Mouse (Mus musculus) G1E (cell line): ENCODE data around the gene Bmi1. TPM values are rescaled to one million over a fixed set of nuclear protein-coding genes. Genes with fewer than 3 reads are reported as not detected.
A peak's percentile ranks its signal among the peaks of the same experiment; 100 is the strongest.

ENCODE experiments used
- ATAC-seq: 2 replicates; pipeline ENCODE4 v1.8.0; 2016; ENCODE audit warnings: mild to moderate bottlenecking; ENCODE audit not compliant: insufficient number of reproducible peaks, poor library complexity, low FRiP score, severe bottlenecking; ENCODE audit errors: extremely low read depth
- DNase-seq: peaks from one replicate; pipeline ENCODE4 v3.0.0; 2012; ENCODE audit warnings: low spot score
- H3K27me3 ChIP-seq: 2 replicates; pipeline ENCODE4 v1.6.1; 2012; ENCODE audit warnings: mild to moderate bottlenecking, low read length, inconsistent platforms; ENCODE audit not compliant: insufficient read depth
- H3K36me3 ChIP-seq: replicated peaks from 2 replicates; pipeline ENCODE3; 2012; ENCODE audit warnings: mild to moderate bottlenecking, inconsistent platforms
- H3K4me1 ChIP-seq: 2 replicates; pipeline ENCODE4 v1.6.1; 2012; ENCODE audit warnings: low read depth, low read length, inconsistent platforms, mixed read lengths; ENCODE audit not compliant: insufficient read depth
- H3K4me3 ChIP-seq: 2 replicates; pipeline ENCODE4 v1.5.1; 2012; ENCODE audit warnings: low read depth, mild to moderate bottlenecking, inconsistent platforms, low read length, moderate library complexity, mixed read lengths
- H3K9me3 ChIP-seq: replicated peaks from 2 replicates; pipeline ENCODE4 v1.6.1; 2012; ENCODE audit warnings: inconsistent platforms
- CTCF ChIP-seq: IDR thresholded peaks from 2 replicates; pipeline ENCODE4 v1.5.1; 2012; ENCODE audit warnings: low read depth, low read length, inconsistent platforms, mixed read lengths
- GATA1 ChIP-seq: IDR thresholded peaks from 2 replicates; pipeline ENCODE4 v1.6.1; 2012; ENCODE audit warnings: borderline replicate concordance, low read length, inconsistent platforms, mixed read lengths
- GATA2 ChIP-seq: IDR thresholded peaks from 2 replicates; pipeline ENCODE4 v1.6.1; 2012; ENCODE audit warnings: low read depth, low read length, inconsistent platforms, borderline replicate concordance
- POLR2AphosphoS5 ChIP-seq: IDR thresholded peaks from 2 replicates; pipeline ENCODE4 v1.6.1; 2012; ENCODE audit warnings: low read depth, low read length, inconsistent platforms; ENCODE audit not compliant: insufficient replicate concordance
- TAL1 ChIP-seq: conservative IDR thresholded peaks from 2 replicates; pipeline ENCODE4 v1.6.1; 2012; ENCODE audit warnings: low read depth, low read length, inconsistent platforms, mixed read lengths
- polyA plus RNA-seq: library from polyadenylated mRNA; stranded (reverse); fragments of >175 nt; gene quantifications from 2 replicates; pipeline ENCODE4 v1.2.3, GENCODE M21; 2012
- total RNA-seq, 2 experiments: library from RNA; stranded (forward) in 1 of 2; stranded (reverse) in 1 of 2; fragments of 200-1000 nt in 1 of 2; fragments of >200 nt in 1 of 2; fragmentation: Nextera tagmentation in 1 of 2; gene quantifications; 2 replicates each; pipeline ENCODE4 v1.2.3; 2014 to 2017

Bmi1 gene
- total and polyA plus RNA-seq, 3 experiments: 45.4 to 165 (median 155) TPM

GRCm38 (mm10) chr2:18690055-18690691 is 13.4 kb downstream of the Bmi1 start:
- H3K4me1 ChIP-seq: peaks cover 49% of the 10 kb centered on the region
- peaks cover 6% of the 10 kb centered on the region for H3K9me3 ChIP-seq
- no peak for ATAC-seq
- H3K36me3 ChIP-seq: no peaks in the 10 kb centered on the region
- TF ChIP-seq POLR2AphosphoS5 (no peak), CTCF (no peak), GATA2 (no peak), GATA1 (no peak), TAL1 (no peak)
- H3K4me3 ChIP-seq: peak overlapping the region; percentile 75
- H3K27me3 ChIP-seq: peaks cover 48% of the 10 kb centered on the region
- DNase-seq: no peak

- H3K4me1 ChIP-seq: peaks cover 55% of the 10 kb centered on the region
- no peak for ATAC-seq
- H3K27me3 ChIP-seq: peaks cover 52% of the 10 kb centered on the region
- H3K4me3 ChIP-seq: peak overlapping the region; percentile 75; the same call in 1 of the 2 replicates
- H3K36me3 ChIP-seq: no peaks in the 10 kb centered on the region
- peaks cover 6% of the 10 kb centered on the region for H3K9me3 ChIP-seq
- no peak for DNase-seq
- TF ChIP-seq GATA2 (no peak), POLR2AphosphoS5 (no peak), CTCF (no peak), GATA1 (no peak), TAL1 (no peak)
Observed at GRCm38 (mm10) chr2:18690756-18691155, 13.9 kb downstream of the Bmi1 start.

- Histone ChIP-seq H3K36me3 (no peaks in the 10 kb centered on the region), H3K27me3 (peaks cover 62% of the 10 kb centered on the region), H3K4me1 (peaks cover 55% of the 10 kb centered on the region), H3K4me3 (no peak overlapping the region), H3K9me3 (peaks cover 6% of the 10 kb centered on the region)
- TF ChIP-seq TAL1: no peak
- TF ChIP-seq GATA1: no peak
- TF ChIP-seq CTCF: no peak
- no peak for TF ChIP-seq POLR2AphosphoS5
- no peak for TF ChIP-seq GATA2
- no peak for ATAC-seq
- no peak for DNase-seq
Observed at GRCm38 (mm10) chr2:18692031-18692430, 15.2 kb downstream of the Bmi1 start.

- no peak for ATAC-seq
- H3K9me3 ChIP-seq: peaks cover 6% of the 10 kb centered on the region
- H3K4me3 ChIP-seq: no peak overlapping the region
- TF ChIP-seq POLR2AphosphoS5: no peak
- no peak for TF ChIP-seq GATA2
- no peak for TF ChIP-seq TAL1
- TF ChIP-seq CTCF: no peak
- TF ChIP-seq GATA1: no peak
- DNase-seq: no peak
- H3K27me3 ChIP-seq: peaks cover 62% of the 10 kb centered on the region
- H3K36me3 ChIP-seq: no peaks in the 10 kb centered on the region
- peaks cover 55% of the 10 kb centered on the region for H3K4me1 ChIP-seq
Observed at GRCm38 (mm10) chr2:18692548-18692947, 15.7 kb downstream of the Bmi1 start.

GRCm38 (mm10) chr2:18693491-18693870 is 16.7 kb downstream of the Bmi1 start:
- no peak for ATAC-seq

GRCm38 (mm10) chr2:18693871-18694610 is 17.2 kb downstream of the Bmi1 start, which contains the start of gene Spag6:
TSS of gene Spag6 (plus strand) at chr2:18694032.
- Histone ChIP-seq H3K4me1 (peaks cover 55% of the 10 kb centered on the region), H3K27me3 (peaks cover 68% of the 10 kb centered on the region), H3K9me3 (peaks cover 5% of the 10 kb centered on the region), H3K36me3 (no peaks in the 10 kb centered on the region), H3K4me3 (peak within 1 kb of the TSS; percentile 80)
- DNase-seq: peak; percentile 62
- ATAC-seq: peak; percentile 64
- no peak for TF ChIP-seq GATA2
- no peak for TF ChIP-seq CTCF
- no peak for TF ChIP-seq POLR2AphosphoS5
- TF ChIP-seq GATA1: no peak
- no peak for TF ChIP-seq TAL1

More at GRCm38 (mm10) chr2:18693491-18693870, 16.7 kb downstream of the Bmi1 start:
- peaks cover 6% of the 10 kb centered on the region for H3K9me3 ChIP-seq
- peak overlapping the region; percentile 80; the same call in 1 of the 2 replicates for H3K4me3 ChIP-seq
- peaks cover 68% of the 10 kb centered on the region for H3K27me3 ChIP-seq
- H3K36me3 ChIP-seq: no peaks in the 10 kb centered on the region
- TF ChIP-seq GATA2 (no peak), GATA1 (no peak), POLR2AphosphoS5 (no peak), CTCF (no peak), TAL1 (no peak)
- H3K4me1 ChIP-seq: peaks cover 56% of the 10 kb centered on the region
- no peak for DNase-seq
